Mouse (Mus musculus): ENCODE measurements around the gene Esrrg.

DNA sequence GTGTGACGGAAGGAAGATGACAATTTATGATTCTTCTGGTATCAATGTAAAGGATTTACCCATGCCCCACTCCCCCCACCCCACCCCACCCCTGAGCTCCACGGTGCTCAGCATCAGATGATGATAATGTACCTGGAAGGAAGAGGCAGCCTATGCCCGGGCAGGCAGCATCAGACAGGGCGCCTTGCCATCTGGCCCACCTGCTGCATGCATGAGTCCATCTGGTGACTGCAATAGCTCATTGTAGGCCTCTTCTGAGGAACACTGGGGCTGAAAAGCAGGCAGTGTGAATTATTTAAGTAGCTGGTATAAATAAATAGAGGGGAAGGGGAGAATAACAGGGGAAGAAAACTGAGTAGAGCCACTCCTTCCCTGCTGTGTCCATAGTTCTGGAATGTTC, 405.8 kb downstream of the Esrrg start:
- TF ChIP-seq CTCF (IDR thresholded peaks at IDR 0.05; ENCODE audit: insufficient read depth, low read depth, low read length), result no peak
- TF ChIP-seq POLR2A (IDR thresholded peaks at IDR 0.05; ENCODE audit: insufficient read depth, low read depth, low read length), result no peak
